Mouse (Mus musculus) ES-Bruce4 (cell line): ENCODE measurements around the gene Tspoap1. TPM values are rescaled to one million over a fixed set of nuclear protein-coding genes. Genes with fewer than 3 reads are reported as not detected.

Experiments used
- H3K27ac ChIP-seq: 2 replicates; pipeline ENCODE4 v1.5.1; 2012; ENCODE audit warnings: low read length, inconsistent platforms; ENCODE audit not compliant: insufficient read depth
- H3K27me3 ChIP-seq: 2 replicates; pipeline ENCODE4 v1.6.1; 2012; ENCODE audit warnings: mild to moderate bottlenecking, low read length, inconsistent platforms; ENCODE audit not compliant: control insufficient read depth, poor library complexity, insufficient read depth, severe bottlenecking
- H3K36me3 ChIP-seq: 2 replicates; pipeline ENCODE4 v1.6.1; 2012; ENCODE audit warnings: inconsistent platforms, mild to moderate bottlenecking, low read length, moderate library complexity; ENCODE audit not compliant: control insufficient read depth, poor library complexity, insufficient read depth, severe bottlenecking
- H3K4me1 ChIP-seq: one replicate; pipeline ENCODE4 v1.8.1; 2011; ENCODE audit warnings: low read length; ENCODE audit not compliant: control insufficient read depth, insufficient read depth
- H3K4me3 ChIP-seq: 2 replicates; pipeline ENCODE4 v1.5.1; 2011; ENCODE audit warnings: low read depth, mild to moderate bottlenecking, low read length
- H3K9ac ChIP-seq: 2 replicates; pipeline ENCODE4 v1.6.1; 2012; ENCODE audit warnings: low read depth, mild to moderate bottlenecking, inconsistent platforms; ENCODE audit not compliant: poor library complexity, severe bottlenecking
- H3K9me3 ChIP-seq: replicated peaks from 2 replicates; pipeline ENCODE4 v1.6.1; 2012; ENCODE audit warnings: mild to moderate bottlenecking, low read length, inconsistent platforms; ENCODE audit not compliant: control insufficient read depth, poor library complexity, insufficient read depth, severe bottlenecking
- CTCF ChIP-seq: IDR thresholded peaks from one replicate; pipeline ENCODE4 v1.8.1; 2011; ENCODE audit warnings: low read depth, low read length
- EP300 ChIP-seq: IDR thresholded peaks from 2 replicates; pipeline ENCODE4 v1.6.1; 2011; ENCODE audit warnings: low read depth, low read length; ENCODE audit not compliant: insufficient read depth
- POLR2A ChIP-seq: IDR thresholded peaks from one replicate; pipeline ENCODE4 v1.8.1; 2011; ENCODE audit warnings: low read length; ENCODE audit not compliant: insufficient read depth
- polyA plus RNA-seq: library from polyadenylated mRNA; stranded (reverse); fragments of >200 nt; gene quantifications from 2 replicates; pipeline ENCODE4 v1.2.4, GENCODE M21; 2011; ENCODE audit warnings: low read depth; ENCODE audit not compliant: missing spikeins, insufficient read depth, insufficient read length

The Tspoap1 gene
- polyA plus RNA-seq, 1 experiment = 3.2 TPM

- H3K9ac ChIP-seq = peak within 1 kb of the TSS; percentile 76
- H3K4me3 ChIP-seq = peak within 1 kb of the TSS; percentile 87
- 0 out of 2 replicates have a peak, but pooled peaks have one; percentile 25 for TF ChIP-seq EP300
- no peak for TF ChIP-seq POLR2A
Measured at GRCm38 (mm10) chr11:87737175-87737740, 23.1 kb upstream of the Tspoap1 start, which contains the start of gene Supt4a. Gene Supt4a, plus strand, starts transcription at chr11:87737552.

GRCm38 (mm10) chr11:87743691-87744090 lies 16.6 kb upstream of the Tspoap1 start:
- TF ChIP-seq EP300 (no peak), POLR2A (no peak), CTCF (no peak)
- H3K27ac ChIP-seq = no peak overlapping the region
- H3K4me3 ChIP-seq = no peak overlapping the region
- no peak overlapping the region for H3K9ac ChIP-seq
- no peaks in the 10 kb centered on the region for H3K9me3 ChIP-seq
- no peaks in the 10 kb centered on the region for H3K27me3 ChIP-seq
- H3K36me3 ChIP-seq = peaks cover 15% of the 10 kb centered on the region
- no peaks in the 10 kb centered on the region for H3K4me1 ChIP-seq

More at GRCm38 (mm10) chr11:87737175-87737740, 23.1 kb upstream of the Tspoap1 start, which contains the start of gene Supt4a:
- Histone ChIP-seq H3K36me3 (peaks cover 5% of the 10 kb centered on the region), H3K4me1 (no peaks in the 10 kb centered on the region), H3K27me3 (no peaks in the 10 kb centered on the region), H3K9me3 (no peaks in the 10 kb centered on the region), H3K27ac (peak within 1 kb of the TSS; percentile 90)

GRCm38 (mm10) chr11:87744964-87745363 lies 15.4 kb upstream of the Tspoap1 start:
- Histone ChIP-seq H3K4me3 (no peak overlapping the region), H3K27ac (no peak overlapping the region), H3K36me3 (peaks cover 15% of the 10 kb centered on the region), H3K27me3 (no peaks in the 10 kb centered on the region), H3K9me3 (no peaks in the 10 kb centered on the region), H3K9ac (no peak overlapping the region), H3K4me1 (peaks cover 4% of the 10 kb centered on the region)
- TF ChIP-seq POLR2A (no peak), CTCF (no peak), EP300 (no peak)

GRCm38 (mm10) chr11:87745632-87746555 lies 14.4 kb upstream of the Tspoap1 start:
- no peak overlapping the region for H3K9ac ChIP-seq
- H3K27ac ChIP-seq = no peak overlapping the region
- H3K27me3 ChIP-seq = no peaks in the 10 kb centered on the region
- no peak for TF ChIP-seq EP300
- no peak for TF ChIP-seq POLR2A
- H3K36me3 ChIP-seq = peaks cover 10% of the 10 kb centered on the region
- H3K4me1 ChIP-seq = peaks cover 4% of the 10 kb centered on the region
- no peak overlapping the region for H3K4me3 ChIP-seq
- no peaks in the 10 kb centered on the region for H3K9me3 ChIP-seq

GRCm38 (mm10) chr11:87747312-87747711 lies 13.0 kb upstream of the Tspoap1 start:
- Histone ChIP-seq H3K4me1 (peaks cover 4% of the 10 kb centered on the region), H3K27me3 (no peaks in the 10 kb centered on the region), H3K27ac (no peak overlapping the region), H3K4me3 (no peak overlapping the region), H3K9me3 (no peaks in the 10 kb centered on the region), H3K36me3 (peaks cover 10% of the 10 kb centered on the region), H3K9ac (no peak overlapping the region)
- TF ChIP-seq POLR2A (no peak), EP300 (no peak), CTCF (no peak)

GRCm38 (mm10) chr11:87747716-87748115 lies 12.6 kb upstream of the Tspoap1 start:
- Histone ChIP-seq H3K27me3 (no peaks in the 10 kb centered on the region), H3K9me3 (no peaks in the 10 kb centered on the region), H3K36me3 (peaks cover 10% of the 10 kb centered on the region), H3K27ac (no peak overlapping the region), H3K4me1 (peaks cover 4% of the 10 kb centered on the region), H3K4me3 (no peak overlapping the region), H3K9ac (0 out of 2 replicates have a peak overlapping the region, but pooled peaks have one; percentile 43)
- TF ChIP-seq POLR2A (no peak), CTCF (no peak), EP300 (no peak)
